Mouse (Mus musculus) heart, embryonic 16.5 days (tissue): ENCODE measurements around the gene F2rl1. TPM values are rescaled to one million over a fixed set of nuclear protein-coding genes. Genes with fewer than 3 reads are reported as not detected.

Experiments used
- polyA plus RNA-seq: library from polyadenylated mRNA; unstranded; fragments of >200 nt; fragmentation: Nextera tagmentation; extraction: Ambion mirVana; gene quantifications from 2 replicates; pipeline ENCODE4 v1.2.1, GENCODE M21; 2015

The F2rl1 gene
- polyA plus RNA-seq, 1 experiment from 2014 or later: 1.5 TPM

Other genes starting within 250 kb of the F2rl1 start
- gene Zbed3, start 201.6 kb downstream of the F2rl1 start, polyA plus RNA-seq: 50.3 and 53.2 TPM in 2 replicates
- gene Aggf1, start 149.9 kb downstream of the F2rl1 start, polyA plus RNA-seq: 23.1 and 24.0 TPM in 2 replicates
- gene Crhbp, start 80.3 kb downstream of the F2rl1 start, polyA plus RNA-seq: 0.25 and 0.66 TPM in 2 replicates
- gene S100z, start 46.5 kb downstream of the F2rl1 start, polyA plus RNA-seq: not detected in 2 replicates
- gene F2r, start 93.3 kb upstream of the F2rl1 start, polyA plus RNA-seq: 96.3 and 107 TPM in 2 replicates
- 0.37 and 0.72 TPM in 2 replicates for gene F2rl2, start 171.6 kb upstream of the F2rl1 start, polyA plus RNA-seq